Mouse (Mus musculus) heart, embryonic 12.5 days (tissue): ENCODE measurements around the gene Oprl1. TPM values are rescaled to one million over a fixed set of nuclear protein-coding genes. Genes with fewer than 3 reads are reported as not detected.

ENCODE experiments used
- ATAC-seq: fragments of 200-750 bp; cut with Nextera tagmentation; 2 replicates; pipeline ENCODE4 v1.8.0; 2017; ENCODE audit warnings: moderate TSS enrichment, moderate library complexity; ENCODE audit not compliant: insufficient number of reproducible peaks, low FRiP score
- H3K27ac ChIP-seq: fragments of 300-500 bp; sonication (generic); 2 replicates; pipeline ENCODE4 v1.5.1; 2016; ENCODE audit warnings: mild to moderate bottlenecking, moderate library complexity; ENCODE audit not compliant: poor library complexity, severe bottlenecking
- H3K27me3 ChIP-seq: fragments of 300-500 bp; sonication (generic); replicated peaks from 2 replicates; pipeline ENCODE4 v1.6.1; 2016; ENCODE audit warnings: mild to moderate bottlenecking, moderate library complexity
- H3K36me3 ChIP-seq: fragments of 300-500 bp; sonication (generic); 2 replicates; pipeline ENCODE4 v1.6.1; 2016; ENCODE audit warnings: mild to moderate bottlenecking, moderate library complexity
- H3K4me1 ChIP-seq: fragments of 300-500 bp; sonication (generic); replicated peaks from 2 replicates; pipeline ENCODE4 v1.6.1; 2016; ENCODE audit warnings: mild to moderate bottlenecking
- H3K4me2 ChIP-seq: fragments of 300-500 bp; sonication (generic); 2 replicates; pipeline ENCODE4 v1.6.1; 2016; ENCODE audit warnings: mild to moderate bottlenecking, moderate library complexity
- H3K4me3 ChIP-seq: fragments of 300-500 bp; sonication (generic); 2 replicates; pipeline ENCODE4 v1.5.1; 2016; ENCODE audit warnings: mild to moderate bottlenecking
- H3K9ac ChIP-seq: fragments of 300-500 bp; sonication (generic); 2 replicates; pipeline ENCODE4 v1.6.1; 2016; ENCODE audit warnings: mild to moderate bottlenecking, moderate library complexity
- H3K9me3 ChIP-seq: fragments of 300-500 bp; sonication (generic); replicated peaks from 2 replicates; pipeline ENCODE4 v1.6.1; 2016; ENCODE audit warnings: mild to moderate bottlenecking, moderate library complexity
- WGBS: fragments of 180-500 bp; shearing (Covaris S2); methylation state at CpG from one replicate; pipeline ENCODE4 v1.1.7; 2016; 5-methylcytosine and 5-hydroxymethylcytosine counted together
- polyA plus RNA-seq: library from polyadenylated mRNA; unstranded; fragments of >200 nt; fragmentation: Nextera tagmentation; extraction: Ambion mirVana; gene quantifications from 2 replicates; pipeline ENCODE4 v1.2.1, GENCODE M21; 2016

Gene Oprl1
- polyA plus RNA-seq, 1 experiment from 2014 or later = 9.8 TPM

- peak; percentile 52; the same call in 1 of the 2 replicates for ATAC-seq
- Histone ChIP-seq H3K9ac (no peak overlapping the region), H3K4me3 (no peak overlapping the region), H3K4me2 (no peak overlapping the region), H3K4me1 (peaks cover 29% of the 10 kb centered on the region), H3K27me3 (peaks cover 16% of the 10 kb centered on the region), H3K36me3 (no peaks in the 10 kb centered on the region), H3K27ac (no peak overlapping the region), H3K9me3 (no peaks in the 10 kb centered on the region)
- 28% methylated on average over 1 of the region's 1 CpGs for WGBS
Observed at GRCm38 (mm10) chr2:181678780-181679179, 36.0 kb upstream of the Oprl1 start.

DNA sequence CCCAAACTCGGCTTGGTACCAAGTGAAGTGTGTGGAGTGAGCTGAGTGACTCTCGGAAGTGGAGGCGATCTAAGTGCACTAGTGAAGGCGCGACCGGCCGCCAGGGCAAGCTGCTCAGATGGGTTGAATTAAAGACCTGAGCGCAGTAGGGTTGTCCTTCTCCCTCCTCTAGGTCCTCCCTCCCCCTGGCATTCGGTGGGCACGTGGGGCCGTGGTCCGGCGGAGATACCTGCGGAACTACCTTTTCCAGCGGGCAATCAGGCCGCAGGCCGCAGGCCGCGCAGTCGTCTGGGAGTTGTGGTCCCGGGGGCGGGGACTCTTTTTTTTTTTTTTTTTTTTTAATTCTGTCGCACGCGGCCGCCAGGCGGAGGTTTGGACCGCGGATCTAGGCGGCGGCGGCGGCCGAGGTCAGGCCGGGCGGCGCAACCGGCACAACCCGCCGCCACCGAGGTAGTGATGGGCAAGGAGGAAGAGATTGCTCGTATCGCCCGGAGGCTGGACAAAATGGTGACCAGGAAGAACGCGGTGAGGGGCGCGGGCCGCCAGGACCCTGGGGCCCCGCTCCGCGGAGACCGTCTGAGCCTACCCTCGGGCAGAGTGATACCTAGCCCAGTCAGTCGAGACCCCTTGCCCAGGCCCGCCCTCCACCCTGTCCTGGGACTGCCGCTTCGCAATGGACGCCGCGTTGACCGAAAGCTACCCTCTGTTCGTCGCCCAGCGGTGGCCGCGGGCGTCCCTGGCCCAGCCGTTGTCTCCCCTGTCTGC is 34.7 kb upstream of the Oprl1 start, which contains the start of gene Tcea2:
Tcea2 (plus strand) TSS at position 360 of the 765 bp plus-strand sequence.
- H3K27me3 ChIP-seq = 0 out of 2 replicates have a peak, but pooled peaks cover 3% of the 10 kb centered on the region
- no peaks in the 10 kb centered on the region for H3K9me3 ChIP-seq
- H3K27ac ChIP-seq = peak within 1 kb of the TSS; percentile 24
- peak within 1 kb of the TSS; percentile 77 for H3K4me3 ChIP-seq
- peak; percentile 26 for ATAC-seq
- no peaks in the 10 kb centered on the region for H3K36me3 ChIP-seq
- under 1% methylated on average over 68 of the region's 69 CpGs for WGBS
- H3K9ac ChIP-seq = peak within 1 kb of the TSS; percentile 89
- H3K4me1 ChIP-seq = peaks cover 26% of the 10 kb centered on the region
- peak within 1 kb of the TSS; percentile 88 for H3K4me2 ChIP-seq

DNA sequence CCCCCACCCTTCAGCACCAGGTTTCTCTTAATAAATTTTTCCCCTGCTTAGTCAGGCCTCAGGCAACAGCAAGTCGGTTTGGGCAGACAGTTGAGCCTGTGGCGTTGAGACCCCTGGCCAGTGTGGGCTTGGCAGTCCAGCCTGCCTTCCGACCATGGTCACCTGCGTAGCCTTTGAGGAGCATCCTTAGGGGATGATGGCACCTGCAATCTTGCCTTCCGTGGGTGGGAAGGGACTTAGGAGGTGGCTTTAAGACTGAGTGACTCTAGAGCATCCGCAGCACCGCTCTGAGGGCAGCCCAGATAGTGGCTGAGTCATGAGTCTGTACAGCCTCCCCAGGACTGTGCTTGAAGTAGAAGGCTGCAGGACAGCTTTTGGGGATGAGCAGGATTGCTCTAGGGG is 34.1 kb upstream of the Oprl1 start:
- 20% methylated on average over 7 of the region's 7 CpGs for WGBS
- H3K4me1 ChIP-seq = peaks cover 20% of the 10 kb centered on the region

DNA sequence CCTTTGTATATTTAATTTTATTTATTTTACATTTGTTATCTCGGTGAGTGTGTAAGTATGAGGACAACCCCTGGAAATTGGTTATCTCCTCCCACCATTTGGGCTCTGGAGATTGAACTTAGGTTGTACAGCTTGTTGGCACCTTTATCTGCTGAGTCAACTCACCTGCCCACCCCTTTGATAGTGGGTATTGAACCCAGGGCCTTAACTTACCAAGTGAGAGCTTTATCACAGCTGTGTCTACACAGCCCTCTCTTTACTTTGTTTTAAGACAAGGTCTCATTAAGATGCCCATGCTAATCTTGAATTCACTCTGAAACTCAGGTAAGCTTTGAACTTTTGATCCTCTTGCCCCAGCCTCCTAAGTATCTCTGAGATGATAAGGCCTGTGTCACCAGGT is 32.8 kb upstream of the Oprl1 start:
- H3K4me1 ChIP-seq = peaks cover 15% of the 10 kb centered on the region

More for the DNA sequence above, 34.1 kb upstream of the Oprl1 start:
- ATAC-seq = peak; percentile 38
- peak overlapping the region; percentile 89 for H3K9ac ChIP-seq
- no peaks in the 10 kb centered on the region for H3K9me3 ChIP-seq
- no peaks in the 10 kb centered on the region for H3K27me3 ChIP-seq
- peak overlapping the region; percentile 88 for H3K4me2 ChIP-seq
- peaks cover under 1% of the 10 kb centered on the region; the same call in 1 of the 2 replicates for H3K36me3 ChIP-seq
- H3K4me3 ChIP-seq = peak overlapping the region; percentile 77
- peak overlapping the region; percentile 24; the same call in 1 of the 2 replicates for H3K27ac ChIP-seq

GRCm38 (mm10) chr2:181683381-181683780 is 31.4 kb upstream of the Oprl1 start:
- WGBS = 56% methylated on average over 4 of the region's 4 CpGs
- no peak for ATAC-seq

More for the DNA sequence above, 32.8 kb upstream of the Oprl1 start:
- Histone ChIP-seq H3K27me3 (no peaks in the 10 kb centered on the region), H3K4me2 (no peak overlapping the region), H3K4me3 (no peak overlapping the region), H3K36me3 (peaks cover 8% of the 10 kb centered on the region; the same call in 1 of the 2 replicates), H3K9me3 (no peaks in the 10 kb centered on the region), H3K9ac (no peak overlapping the region), H3K27ac (no peak overlapping the region)
- 71% methylated on average over 1 of the region's 1 CpGs for WGBS
- ATAC-seq = no peak

DNA sequence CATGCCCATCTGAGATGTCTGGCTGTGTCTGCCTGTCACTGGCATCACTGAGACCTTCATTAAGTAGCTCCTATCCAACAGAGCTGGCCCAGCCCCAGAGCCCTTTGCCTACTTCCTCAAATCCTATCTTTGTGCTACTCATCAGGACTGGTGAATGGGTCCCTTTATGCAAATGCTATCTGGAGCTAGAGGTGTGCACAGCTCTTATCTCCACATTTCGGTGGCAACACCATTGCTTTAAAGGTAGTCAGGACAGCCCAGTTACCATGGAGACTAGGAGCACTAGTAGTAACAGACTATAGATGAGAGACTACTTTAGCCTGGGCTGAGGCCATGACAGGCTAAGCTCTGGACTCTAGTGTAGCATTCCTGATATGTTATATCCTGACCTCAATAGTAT is 30.1 kb upstream of the Oprl1 start:
- Histone ChIP-seq H3K27ac (no peak overlapping the region), H3K4me3 (no peak overlapping the region), H3K9me3 (no peaks in the 10 kb centered on the region), H3K4me2 (no peak overlapping the region), H3K27me3 (no peaks in the 10 kb centered on the region), H3K9ac (no peak overlapping the region), H3K36me3 (peaks cover 30% of the 10 kb centered on the region), H3K4me1 (peaks cover 10% of the 10 kb centered on the region)
- 54% methylated on average over 1 of the region's 1 CpGs for WGBS
- no peak for ATAC-seq

More at GRCm38 (mm10) chr2:181683381-181683780, 31.4 kb upstream of the Oprl1 start:
- no peaks in the 10 kb centered on the region for H3K27me3 ChIP-seq
- no peak overlapping the region for H3K4me3 ChIP-seq
- H3K27ac ChIP-seq = no peak overlapping the region
- H3K4me1 ChIP-seq = peaks cover 7% of the 10 kb centered on the region
- no peak overlapping the region for H3K9ac ChIP-seq
- no peaks in the 10 kb centered on the region for H3K9me3 ChIP-seq
- H3K36me3 ChIP-seq = peaks cover 20% of the 10 kb centered on the region
- no peak overlapping the region for H3K4me2 ChIP-seq

DNA sequence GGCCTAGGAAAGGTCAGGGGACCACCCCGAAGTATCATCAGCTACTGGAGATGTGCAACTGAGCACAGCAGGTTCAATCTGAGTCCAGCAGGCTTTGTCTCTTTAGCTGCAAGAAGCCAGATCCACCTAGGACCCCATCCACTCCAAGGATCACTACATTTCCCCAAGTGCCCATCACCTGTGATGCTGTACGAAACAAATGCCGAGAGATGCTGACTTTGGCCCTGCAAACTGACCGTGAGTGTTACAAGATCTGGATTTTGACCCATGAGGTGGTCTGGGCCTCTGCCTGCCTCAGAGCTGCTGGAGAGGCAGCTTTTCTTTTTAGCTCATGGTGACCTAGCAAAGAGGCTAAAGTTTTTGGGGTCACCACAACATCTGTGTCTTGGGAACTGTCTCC is 29.1 kb upstream of the Oprl1 start:
- no peak overlapping the region for H3K27ac ChIP-seq
- H3K4me1 ChIP-seq = peaks cover 17% of the 10 kb centered on the region
- 82% methylated on average over 4 of the region's 4 CpGs for WGBS
- H3K36me3 ChIP-seq = peaks cover 30% of the 10 kb centered on the region
- H3K9ac ChIP-seq = no peak overlapping the region
- no peaks in the 10 kb centered on the region for H3K9me3 ChIP-seq
- no peak for ATAC-seq
- no peak overlapping the region for H3K4me3 ChIP-seq
- no peak overlapping the region for H3K4me2 ChIP-seq
- H3K27me3 ChIP-seq = no peaks in the 10 kb centered on the region

DNA sequence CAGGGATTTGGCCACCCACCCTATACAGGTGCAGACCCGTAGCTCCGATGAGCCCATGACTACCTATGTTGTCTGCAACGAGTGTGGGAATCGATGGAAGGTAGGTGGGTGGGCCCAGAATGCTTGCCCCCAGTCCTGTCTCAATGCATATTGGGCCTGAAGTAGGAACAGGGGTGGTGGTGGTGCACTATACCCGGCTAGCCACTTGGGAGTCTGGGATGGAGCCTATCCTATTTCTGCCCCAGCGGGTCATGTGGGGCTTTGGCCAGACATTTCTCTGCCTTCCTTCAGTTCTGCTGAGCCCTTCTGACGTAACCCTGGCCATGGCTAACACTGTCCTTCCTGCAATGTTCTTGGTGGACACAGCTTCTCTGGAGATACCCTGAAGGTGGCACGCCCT is 27.2 kb upstream of the Oprl1 start:
- WGBS = 91% methylated on average over 8 of the region's 8 CpGs
- no peak overlapping the region for H3K9ac ChIP-seq
- H3K36me3 ChIP-seq = peaks cover 33% of the 10 kb centered on the region
- no peak overlapping the region for H3K4me3 ChIP-seq
- H3K9me3 ChIP-seq = no peaks in the 10 kb centered on the region
- H3K27me3 ChIP-seq = no peaks in the 10 kb centered on the region
- no peak for ATAC-seq
- peaks cover 26% of the 10 kb centered on the region; the same call in 1 of the 2 replicates for H3K4me1 ChIP-seq
- H3K4me2 ChIP-seq = no peak overlapping the region
- H3K27ac ChIP-seq = no peak overlapping the region

DNA sequence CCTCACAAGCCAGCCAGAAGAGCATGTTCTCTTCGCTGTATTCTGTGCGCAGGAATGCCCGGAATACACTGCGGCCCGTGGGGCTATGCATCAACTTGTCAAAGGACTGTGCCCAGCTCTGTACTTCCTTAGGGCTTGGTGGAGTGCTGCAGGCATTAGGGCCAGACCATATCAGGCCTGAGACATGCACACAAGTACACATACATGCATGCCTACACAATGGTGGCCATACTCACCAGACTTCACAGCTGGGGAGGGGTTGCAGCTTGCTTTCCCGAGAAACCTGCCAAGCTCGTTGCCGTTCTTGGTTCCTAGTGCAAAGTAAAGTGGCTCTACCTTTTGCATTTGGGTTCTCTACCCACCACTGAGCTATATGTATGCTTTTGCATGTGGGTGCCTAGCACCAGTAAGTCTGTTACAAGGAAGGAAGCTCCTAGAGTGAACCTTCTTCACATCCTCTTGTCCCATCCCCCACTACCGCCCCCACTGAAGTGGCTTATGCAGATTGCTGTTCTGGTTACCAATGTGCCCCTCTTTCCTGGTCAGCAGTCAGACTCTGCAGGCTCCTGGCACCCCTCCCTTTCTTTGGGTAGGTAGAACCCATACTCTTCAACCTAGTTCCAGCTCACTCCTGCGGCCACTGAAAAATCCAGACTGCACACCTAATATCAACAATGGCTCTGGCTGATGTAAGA is 25.2 kb upstream of the Oprl1 start:
- ATAC-seq = no peak
- WGBS = 85% methylated on average over 10 of the region's 10 CpGs
- H3K36me3 ChIP-seq = peaks cover 33% of the 10 kb centered on the region
- no peaks in the 10 kb centered on the region for H3K9me3 ChIP-seq
- H3K4me3 ChIP-seq = no peak overlapping the region
- H3K27me3 ChIP-seq = no peaks in the 10 kb centered on the region
- H3K9ac ChIP-seq = no peak overlapping the region
- H3K4me2 ChIP-seq = no peak overlapping the region
- peaks cover 33% of the 10 kb centered on the region for H3K4me1 ChIP-seq
- H3K27ac ChIP-seq = no peak overlapping the region

DNA sequence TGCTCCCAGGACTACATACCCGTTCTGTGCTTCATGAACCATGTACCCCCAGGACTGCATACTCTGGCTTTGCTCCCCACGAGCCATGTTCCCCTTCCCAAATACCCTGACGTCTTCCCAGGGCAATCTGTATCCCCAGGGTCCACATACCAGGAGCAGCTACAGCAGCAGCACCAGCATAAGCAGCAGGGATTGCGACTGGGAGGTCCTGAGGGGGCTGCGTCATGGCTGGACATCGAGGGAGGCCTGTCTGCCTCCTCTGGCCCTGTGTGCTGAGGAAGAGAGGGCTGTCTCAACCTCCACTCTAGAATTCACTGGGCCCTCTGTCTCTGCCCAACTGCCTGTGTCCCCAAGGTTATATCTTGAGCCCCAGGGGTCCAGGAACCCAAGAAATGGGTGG is 23.7 kb upstream of the Oprl1 start:
- H3K4me1 ChIP-seq = peaks cover 33% of the 10 kb centered on the region
- H3K4me2 ChIP-seq = no peak overlapping the region
- ATAC-seq = no peak
- H3K9ac ChIP-seq = no peak overlapping the region
- peaks cover 4% of the 10 kb centered on the region; the same call in 1 of the 2 replicates for H3K27me3 ChIP-seq
- 86% methylated on average over 6 of the region's 6 CpGs for WGBS
- H3K4me3 ChIP-seq = no peak overlapping the region
- H3K36me3 ChIP-seq = peaks cover 30% of the 10 kb centered on the region
- H3K27ac ChIP-seq = no peak overlapping the region
- H3K9me3 ChIP-seq = no peaks in the 10 kb centered on the region

DNA sequence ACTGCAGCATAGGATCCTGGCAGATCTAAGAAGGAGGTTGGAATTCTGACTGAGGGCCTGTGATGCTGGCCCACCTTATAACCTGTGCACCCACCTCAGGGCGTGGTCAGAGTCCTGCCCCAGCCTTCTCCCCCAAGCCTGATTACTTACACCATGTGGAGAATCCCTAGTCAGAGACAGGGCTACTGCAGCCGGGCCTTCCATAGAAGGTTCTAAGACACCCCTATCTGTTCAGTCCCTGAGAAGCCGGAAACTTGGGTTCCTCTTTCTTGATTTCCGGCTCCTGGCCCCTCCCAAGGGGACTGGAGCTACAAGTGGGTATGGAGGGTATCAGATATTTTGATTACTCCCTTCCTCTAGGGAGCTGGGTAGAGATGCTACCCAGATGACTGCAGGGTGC is 23.2 kb upstream of the Oprl1 start:
- Histone ChIP-seq H3K4me3 (no peak overlapping the region), H3K9me3 (no peaks in the 10 kb centered on the region), H3K27ac (no peak overlapping the region), H3K36me3 (peaks cover 29% of the 10 kb centered on the region), H3K4me1 (peaks cover 33% of the 10 kb centered on the region), H3K9ac (no peak overlapping the region), H3K4me2 (no peak overlapping the region), H3K27me3 (peaks cover 9% of the 10 kb centered on the region; the same call in 1 of the 2 replicates)
- 75% methylated on average over 4 of the region's 4 CpGs for WGBS
- ATAC-seq = no peak
